Mouse (Mus musculus): ENCODE measurements around the gene Ctrl.

- no peak for TF ChIP-seq USF1 (IDR thresholded peaks at IDR 0.05; ENCODE audit: low read depth)
- no peak for TF ChIP-seq CTCF (IDR thresholded peaks at IDR 0.05; ENCODE audit: control insufficient read depth, insufficient read depth, insufficient read length)
These were observed 31.0 kb upstream of the Ctrl start for GRCm38 (mm10) chr8:105964506-105965265.
